Mouse (Mus musculus): Measurements from ENCODE around the gene Cc2d2b. TPM values are rescaled to one million over a fixed set of nuclear protein-coding genes. Genes with fewer than 3 reads are reported as not detected.

Gene Cc2d2b
- polyA plus RNA-seq (2017; shearing (Covaris generic)) = 1 to 10 TPM; 1.0 to 2.2 TPM

DNA sequence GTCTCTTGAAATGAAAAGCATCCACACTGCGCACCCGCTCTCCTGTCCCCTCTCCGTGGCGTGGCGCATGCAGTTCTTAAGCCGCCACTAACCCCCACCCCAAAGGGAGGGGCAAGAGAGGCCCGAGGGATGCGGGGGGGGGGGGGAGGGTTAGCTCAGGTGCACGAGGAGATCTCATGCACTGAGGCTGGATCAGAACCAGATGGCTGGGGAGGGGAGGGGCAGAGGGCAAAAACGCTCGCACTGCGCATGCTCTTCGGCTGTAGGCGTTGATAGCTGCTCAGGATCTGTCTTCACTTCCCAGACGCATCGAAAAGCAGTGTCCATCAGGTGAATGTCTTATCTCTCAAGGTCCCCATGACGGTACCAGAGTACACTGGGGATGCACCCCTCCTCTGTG is at the start of gene Cc2d2b:
Cc2d2b (plus strand) TSS at position 195 of the 400 bp plus-strand sequence.
- ATAC-seq = no peak

DNA sequence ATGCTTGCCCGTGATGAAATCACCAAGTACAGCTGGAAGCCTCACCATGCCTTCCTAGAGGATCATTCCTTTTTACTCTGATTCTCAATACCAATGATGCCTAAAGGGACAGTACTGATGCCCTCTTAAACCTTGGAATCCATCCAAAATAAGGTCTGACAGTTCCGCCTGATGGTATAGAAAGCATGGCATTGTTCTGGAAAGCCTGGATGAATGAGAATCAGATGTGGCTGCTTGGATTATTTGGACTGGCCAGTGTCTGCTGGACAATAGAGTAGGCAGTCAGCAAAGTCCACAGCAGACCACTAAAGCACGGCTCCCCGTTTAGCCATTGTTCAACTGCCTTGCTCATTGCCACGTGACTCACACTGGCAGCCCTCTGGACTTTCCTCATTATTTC is 48.7 kb upstream of the Cc2d2b start:
- no peak for ATAC-seq

DNA sequence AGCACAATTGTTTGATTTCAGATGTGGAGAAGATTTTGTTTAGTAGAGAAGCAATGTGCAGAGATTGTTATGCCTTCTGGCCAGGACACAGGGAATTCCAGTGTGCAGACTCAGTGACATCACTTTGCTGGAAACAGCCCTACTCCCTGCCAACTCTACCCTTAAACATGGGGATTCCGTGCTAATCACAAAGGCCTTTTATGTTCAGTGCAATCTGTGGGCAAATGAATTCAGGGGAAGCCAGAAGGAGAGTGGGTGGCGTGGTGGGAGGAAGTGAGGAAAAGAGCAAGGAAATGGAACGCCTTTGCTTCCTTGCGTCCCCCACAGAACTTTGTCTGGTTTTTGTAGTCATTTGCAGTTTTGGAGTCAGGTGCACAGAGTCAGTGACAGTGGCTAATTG is 46.1 kb upstream of the Cc2d2b start:
- ATAC-seq = no peak

DNA sequence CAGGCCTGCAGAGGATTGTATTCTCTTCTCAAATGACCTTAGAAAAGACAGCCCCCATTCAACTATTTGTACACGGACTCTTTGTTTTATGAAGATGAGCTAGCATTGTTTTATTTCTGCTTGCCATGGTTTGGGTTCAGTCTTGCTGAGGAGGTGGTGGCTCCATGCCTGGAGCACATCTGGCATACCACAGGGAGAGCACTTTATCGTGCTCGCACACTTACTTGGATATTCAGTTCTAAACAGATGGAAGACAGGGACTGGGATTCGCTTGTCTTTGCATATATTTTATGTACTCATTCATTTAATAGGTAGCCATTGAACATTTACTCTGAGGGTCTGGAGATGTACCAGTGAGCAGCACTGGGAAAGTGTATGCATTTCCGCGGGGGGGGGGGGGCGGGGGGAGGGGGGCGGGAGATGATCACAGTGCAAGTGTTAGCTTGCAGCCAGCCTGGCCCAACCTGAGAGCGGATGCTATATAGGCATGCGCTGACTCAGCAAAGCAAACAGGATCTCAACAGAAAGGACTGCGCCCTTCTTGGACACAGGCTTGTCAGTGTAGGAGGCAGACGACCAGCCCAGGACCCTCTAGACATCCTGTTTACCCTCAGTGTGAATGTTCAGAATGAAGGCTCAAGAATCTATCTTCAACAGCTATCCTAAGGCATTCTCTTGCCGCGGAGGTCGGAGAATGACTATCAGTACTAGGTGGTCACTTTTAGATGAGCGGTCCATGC is 35.5 kb upstream of the Cc2d2b start:
- ATAC-seq = no peak

DNA sequence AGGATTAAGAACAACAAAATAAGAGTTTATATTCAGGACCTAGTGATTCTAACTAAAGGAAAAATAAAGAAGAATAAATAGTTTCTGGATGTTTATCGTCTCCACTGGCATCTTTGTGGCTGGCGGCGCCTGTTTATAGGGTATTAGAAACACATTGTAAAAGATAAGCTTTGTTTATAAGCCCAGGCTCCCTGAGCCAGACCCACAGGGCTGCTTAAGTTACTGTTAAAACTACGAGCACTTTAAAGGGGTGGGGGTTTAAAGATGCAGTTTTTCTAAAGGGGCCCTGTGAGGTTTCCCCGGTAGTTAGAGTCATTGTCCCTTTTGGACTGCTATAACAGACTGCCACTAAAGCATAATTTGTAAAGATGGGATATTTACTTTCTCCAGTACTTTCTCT is 33.9 kb upstream of the Cc2d2b start:
- ATAC-seq = no peak

DNA sequence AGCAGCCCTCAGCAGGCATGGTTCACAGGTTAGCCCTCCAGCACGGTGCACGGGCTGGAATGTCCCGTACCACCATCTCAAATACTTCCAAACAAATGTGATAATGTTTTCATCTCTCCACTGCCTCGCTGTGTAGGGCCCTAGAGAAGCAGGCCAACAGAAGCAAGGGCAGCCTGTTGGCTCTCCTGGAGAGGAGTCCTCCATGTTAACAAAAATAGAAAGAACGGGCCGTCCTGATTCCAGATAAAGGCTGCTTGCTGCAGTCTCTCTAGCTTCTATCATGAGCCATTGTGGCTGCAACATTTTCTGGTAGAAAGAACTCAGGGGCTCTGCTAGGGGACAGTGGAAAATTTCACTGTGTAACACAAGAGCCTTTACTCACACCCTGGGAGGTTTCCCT is 31.6 kb upstream of the Cc2d2b start:
- ATAC-seq = no peak

DNA sequence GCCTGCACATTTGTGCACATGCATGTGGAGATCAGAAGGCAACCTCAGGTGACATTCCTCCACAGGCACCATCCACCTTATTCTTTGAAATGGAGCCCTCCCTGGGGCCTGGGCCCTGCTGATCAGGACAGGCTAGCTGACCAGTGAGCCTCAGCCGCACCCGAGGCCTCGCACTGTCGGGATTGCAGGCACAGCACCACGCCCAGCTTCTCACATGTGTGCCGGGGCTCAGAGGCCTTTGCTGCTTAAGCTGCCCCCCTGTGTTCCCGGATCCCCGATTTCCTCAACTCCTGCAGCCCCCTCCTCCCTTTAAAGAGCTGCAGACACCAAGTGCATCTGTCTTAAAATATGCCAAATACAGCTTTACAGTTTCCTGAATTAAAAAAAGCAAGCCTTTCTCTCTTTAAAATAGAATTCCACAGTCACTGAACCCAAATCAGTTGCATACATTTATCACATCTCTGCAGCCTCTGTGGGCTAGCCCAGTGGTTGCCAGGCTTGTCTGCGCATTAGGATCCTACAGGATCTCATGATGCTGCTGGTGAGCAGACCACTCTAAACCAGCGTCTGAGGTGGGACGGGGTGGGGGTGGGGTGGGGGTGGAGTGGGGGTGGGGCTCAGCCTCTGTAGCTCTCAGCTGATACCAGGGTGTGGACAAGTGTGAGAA is 29.0 kb upstream of the Cc2d2b start:
- no peak for ATAC-seq

DNA sequence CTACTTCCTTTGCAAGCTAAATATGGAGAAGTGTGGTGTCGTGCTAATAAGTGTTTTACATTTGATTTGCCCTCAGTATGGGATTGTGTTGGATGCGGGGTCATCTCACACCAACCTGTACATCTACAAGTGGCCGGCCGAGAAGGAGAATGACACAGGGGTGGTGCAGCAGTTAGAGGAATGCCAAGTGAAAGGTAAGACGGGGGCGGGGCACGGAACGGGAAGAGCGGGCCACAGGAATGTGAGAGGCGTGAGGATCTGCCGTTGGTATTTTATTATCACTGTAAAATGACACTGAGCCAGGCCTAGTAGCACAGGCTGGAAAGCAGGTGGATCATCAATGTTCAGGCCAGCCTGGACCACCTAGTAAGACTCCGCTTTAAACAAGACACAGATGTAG is 28.2 kb upstream of the Cc2d2b start:
- no peak for ATAC-seq

DNA sequence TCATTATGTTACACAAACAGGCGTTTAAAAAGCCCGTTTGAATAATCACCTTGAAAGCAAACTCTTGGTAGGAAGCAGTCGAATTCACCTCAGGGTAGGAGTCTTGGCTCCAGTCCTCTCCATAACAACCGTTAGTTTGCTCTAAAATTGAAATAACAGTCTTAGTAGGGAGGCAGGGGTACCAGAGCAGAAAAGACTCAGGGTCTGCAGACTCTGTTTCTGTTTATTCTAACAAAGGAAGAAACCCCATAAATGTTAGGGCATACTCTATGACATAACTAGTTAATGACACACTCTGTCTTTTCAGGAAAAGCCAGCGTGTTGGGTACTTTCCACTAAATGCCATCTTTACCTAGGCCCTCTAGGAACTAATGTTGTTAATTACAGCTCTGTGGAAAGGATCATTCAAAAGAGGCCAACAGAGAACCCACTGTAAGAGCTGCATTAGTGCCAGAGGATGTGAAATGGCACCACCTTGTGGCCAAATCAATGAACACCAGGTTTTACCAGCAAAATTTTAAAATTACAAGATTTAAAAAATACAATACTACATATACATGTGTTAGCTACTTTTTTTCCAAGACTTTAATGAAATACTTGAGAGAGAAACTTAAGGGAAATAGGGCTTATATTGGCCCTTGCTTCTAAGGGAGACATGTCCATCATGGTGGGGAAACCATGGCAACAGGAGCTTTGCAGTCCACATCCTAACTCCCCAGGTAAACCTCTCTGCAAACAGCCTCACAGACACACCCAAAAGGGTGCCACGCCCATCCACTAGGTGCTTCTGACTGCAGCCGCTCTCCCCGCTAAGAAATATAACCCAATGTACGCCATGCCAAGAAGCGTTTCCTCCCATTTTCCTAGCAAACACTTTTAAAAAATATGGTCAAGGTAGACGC is 26.2 kb upstream of the Cc2d2b start:
- peak; percentile 76 for ATAC-seq

DNA sequence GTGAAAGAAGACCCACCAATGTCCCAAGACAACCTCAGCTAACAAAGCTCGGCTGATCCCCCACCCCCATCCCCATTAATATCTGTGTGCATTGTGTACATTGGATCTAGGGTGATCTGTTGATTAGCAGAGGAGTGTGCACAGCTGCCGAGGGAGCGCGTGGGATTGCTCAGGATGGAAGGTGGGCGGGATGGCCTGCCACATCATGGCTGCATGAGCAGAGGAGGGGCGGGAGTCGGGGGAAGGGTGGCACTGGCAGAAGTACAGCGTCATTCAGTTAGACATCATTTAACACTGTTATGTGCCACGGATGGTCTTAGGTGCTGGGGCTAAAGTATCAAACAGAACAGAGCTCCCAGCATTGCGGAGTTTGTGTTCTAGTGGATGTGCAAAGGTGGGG is 25.0 kb upstream of the Cc2d2b start:
- no peak for ATAC-seq

DNA sequence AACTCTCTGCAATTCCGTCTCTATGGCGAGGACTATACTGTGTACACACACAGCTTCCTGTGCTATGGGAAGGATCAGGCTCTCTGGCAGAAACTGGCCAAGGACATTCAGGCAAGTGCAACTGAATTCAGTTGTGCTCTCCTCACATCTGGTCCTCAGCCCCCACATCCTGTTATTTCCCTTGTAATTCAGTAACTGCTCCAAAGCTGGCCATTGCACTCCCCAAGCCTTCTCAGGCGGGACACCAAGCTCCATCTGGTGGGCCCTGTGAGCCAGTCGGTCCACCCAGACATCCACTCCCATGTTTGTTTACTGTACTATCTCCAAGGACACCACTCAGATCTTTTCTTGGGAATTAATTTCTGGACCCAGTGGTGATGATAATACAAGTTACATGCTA is 22.4 kb upstream of the Cc2d2b start:
- no peak for ATAC-seq

DNA sequence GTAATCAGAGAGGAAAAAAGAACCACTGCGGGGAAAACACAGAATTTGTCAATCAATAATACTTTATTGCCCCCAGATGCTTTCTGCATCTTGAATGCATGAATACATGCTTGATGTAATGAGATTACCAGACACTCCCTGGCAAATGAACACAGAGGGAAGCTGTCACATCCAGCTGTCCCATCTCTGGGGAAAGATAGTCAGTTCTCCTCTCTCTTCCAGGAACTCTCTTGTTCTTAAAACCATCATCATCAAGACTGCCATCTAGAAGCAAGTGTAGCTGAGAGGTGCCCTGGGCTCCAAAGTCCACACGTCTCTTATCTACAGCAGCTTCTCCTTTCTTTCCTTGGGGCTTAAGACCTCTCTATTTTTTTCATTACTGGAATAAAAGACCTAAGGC is 21.9 kb upstream of the Cc2d2b start:
- ATAC-seq = no peak

DNA sequence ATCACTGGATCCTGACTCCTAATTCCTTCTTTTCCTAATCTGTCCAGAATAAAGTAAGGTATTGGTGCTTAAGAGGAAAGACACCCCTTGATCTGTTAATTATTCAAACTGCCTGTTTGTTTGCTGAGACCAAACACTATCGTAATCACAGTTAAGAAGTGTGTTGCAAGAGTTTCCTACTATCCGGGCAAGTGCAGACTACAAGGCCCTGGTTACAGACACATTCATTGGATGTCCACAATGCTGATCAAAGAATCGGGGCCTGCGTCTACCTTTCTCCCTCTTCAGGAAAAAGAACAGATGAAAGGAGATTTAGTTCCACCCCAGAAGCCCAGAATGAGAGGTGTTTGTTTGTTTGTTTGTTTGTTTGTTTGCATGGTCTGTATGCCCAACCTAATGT is 20.3 kb upstream of the Cc2d2b start:
- ATAC-seq = no peak

DNA sequence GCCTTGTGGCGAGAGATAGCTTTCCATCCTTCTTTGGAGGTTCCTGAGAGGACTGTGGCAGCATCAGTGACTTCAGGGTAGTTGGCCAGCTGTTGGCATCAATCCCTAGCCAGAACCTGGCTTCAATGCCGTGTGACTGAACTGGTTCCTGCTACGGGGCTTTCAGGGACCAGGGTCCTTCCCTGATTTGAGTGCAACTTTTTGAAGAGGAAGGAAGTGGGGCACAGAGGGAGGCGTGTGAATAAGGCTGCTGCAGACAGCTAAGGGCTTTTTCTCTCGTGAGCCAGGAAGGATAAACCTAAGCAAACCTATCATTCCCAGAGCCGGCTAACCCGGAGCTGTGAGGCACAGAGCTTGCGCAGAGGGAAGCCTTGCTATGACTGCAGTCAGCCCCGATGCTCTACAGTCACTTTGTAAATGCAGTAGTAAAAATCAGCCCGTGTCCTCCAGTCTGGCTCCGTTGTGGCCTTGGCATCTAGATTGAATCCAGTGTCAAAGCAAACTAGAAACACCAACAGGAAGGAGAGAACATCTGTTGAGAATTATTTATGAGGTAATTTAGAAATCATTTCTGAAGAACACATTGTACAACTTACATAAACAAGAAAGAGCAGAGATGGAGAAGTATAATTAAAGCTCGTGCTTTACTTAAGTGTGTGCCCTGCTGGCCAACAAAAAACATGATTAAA is 19.7 kb upstream of the Cc2d2b start:
- no peak for ATAC-seq

DNA sequence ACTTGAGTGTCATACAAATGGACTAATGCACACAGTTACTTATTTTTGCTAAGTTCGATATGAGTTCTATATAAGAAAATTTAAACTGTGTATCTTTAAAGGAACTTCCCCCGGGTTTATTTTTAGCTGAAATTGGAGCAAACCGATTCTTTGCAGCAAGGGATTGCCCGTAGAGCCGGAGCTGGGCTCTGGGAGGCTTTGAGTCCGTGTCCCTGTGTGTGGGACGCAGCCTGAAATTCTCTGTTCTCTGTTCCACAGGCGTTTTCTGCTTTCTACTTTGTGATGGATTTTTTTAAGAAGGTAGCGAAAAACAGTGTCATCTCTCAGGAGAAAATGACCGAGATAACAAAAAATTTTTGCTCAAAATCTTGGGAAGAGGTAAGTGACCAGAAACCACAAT is 15.1 kb upstream of the Cc2d2b start:
- no peak for ATAC-seq

DNA sequence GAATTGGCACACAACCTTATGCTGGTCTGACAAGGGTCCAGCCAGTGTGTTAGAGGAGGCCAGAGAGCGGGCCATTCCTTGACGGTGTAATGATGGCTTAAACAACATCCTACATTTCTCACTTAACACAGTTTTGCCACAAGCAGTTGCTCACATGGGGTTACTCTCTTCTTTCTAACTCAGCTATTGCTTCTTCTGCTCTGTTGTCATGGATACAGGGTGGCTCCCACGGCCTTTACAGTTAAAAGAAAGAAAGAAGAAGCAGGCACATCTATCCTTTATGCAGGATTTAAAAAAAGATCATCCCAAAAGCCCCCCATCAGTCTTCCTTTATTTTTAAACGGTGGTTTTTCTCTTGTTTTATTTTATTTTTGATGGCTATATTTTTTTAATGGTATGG is 14.7 kb upstream of the Cc2d2b start:
- ATAC-seq = no peak

DNA sequence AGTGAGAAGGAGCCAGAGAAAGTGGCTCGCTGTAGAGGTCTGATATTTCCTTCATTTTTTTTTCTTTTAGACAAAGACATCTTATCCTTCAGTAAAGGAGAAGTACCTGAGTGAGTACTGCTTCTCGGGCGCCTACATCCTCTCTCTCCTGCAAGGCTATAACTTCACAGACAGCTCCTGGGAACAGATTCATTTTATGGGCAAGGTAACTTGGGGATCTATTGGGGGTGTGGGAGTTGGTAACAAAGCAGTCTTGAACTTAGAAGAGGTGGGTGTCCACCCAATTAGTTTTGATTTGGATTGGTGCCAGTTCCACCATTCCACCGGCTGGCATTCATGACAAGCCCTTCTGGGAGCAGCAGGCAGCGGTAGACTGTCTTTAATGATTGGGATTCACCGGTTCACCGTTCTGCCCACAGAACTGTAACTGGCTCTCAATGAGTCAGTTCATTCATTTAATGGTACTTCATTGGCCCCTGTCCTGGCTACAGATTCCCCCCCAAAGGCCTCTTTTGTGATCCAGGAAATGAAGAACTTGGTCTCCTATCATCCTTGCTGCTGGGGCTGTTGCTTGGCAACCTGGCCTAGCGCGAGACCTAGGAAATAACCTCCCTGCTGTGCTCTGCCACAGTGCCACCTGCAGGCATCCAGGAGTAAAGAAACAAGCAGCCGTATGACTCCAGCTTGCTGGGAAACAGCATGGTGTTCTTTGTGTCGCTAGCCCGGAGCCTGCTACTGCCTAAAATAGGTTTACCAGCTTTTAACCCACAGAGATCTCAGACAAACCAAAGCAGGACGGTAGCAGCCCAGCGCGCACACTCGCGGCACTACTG is 11.7 kb upstream of the Cc2d2b start:
- peak; percentile 81 for ATAC-seq

DNA sequence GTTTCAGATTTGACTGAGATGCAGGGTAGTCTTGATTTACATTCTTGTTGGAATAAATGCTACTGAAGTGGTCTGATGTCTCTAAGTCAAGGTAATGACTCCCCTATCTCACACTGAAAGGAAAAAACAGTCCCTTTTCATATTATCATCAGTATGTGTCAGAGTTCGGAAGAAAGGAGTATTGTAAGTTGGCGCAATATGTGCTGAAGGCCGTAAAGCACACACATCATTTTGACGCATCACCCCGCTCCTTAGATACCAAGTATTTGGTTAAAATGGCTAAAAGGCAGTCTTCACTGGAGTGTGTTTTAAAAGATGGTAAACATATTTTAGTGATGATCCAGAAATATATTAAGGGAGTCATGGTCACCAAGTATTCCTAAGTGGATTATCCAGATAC is 10.9 kb upstream of the Cc2d2b start:
- no peak for ATAC-seq

DNA sequence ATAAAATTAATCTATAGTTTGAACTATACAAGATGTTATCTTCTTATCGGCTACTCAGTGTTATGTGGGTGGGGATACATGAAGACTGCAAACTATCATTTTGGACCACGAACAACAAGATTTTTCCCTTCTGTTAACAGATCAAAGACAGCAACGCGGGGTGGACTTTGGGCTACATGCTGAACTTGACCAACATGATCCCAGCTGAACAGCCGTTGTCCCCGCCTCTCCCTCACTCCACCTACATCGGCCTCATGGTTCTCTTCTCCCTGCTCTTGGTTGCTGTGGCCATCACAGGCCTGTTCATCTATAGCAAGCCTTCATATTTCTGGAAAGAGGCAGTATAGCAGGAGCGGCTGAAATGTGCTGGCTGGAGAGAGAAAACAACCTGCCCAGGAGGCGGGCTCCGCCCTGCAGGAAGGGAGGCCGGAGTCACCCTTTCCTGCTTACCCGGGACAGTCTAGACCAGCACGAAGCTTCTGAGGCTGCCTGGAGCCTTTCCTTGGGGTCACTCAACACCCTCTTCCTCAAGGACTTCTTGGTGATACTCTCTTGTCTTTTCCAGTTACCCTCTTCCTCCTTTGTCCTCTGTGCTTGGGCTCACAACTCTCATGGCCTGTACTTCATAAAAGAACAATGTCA is 9.7 kb upstream of the Cc2d2b start:
- ATAC-seq = no peak

DNA sequence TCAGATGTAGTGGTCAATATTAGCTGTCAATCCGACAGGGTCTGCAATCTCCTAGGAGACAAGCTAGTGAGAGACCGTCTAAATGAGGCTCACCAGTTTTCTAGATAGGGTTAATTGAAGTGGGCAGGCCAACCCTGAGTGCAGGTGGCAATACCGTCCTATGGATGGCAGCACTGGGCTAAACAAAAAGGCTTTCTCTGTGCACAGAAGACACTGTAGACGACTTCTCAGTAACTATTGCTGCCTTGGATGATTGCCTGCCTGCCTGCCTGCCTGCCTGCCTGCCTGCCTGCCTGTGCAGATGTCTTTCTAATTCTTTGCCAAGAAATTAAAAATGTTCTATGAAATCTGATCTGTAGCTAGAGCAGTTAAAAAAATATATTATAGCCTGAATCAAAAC is 1.9 kb upstream of the Cc2d2b start:
- ATAC-seq = no peak

DNA sequence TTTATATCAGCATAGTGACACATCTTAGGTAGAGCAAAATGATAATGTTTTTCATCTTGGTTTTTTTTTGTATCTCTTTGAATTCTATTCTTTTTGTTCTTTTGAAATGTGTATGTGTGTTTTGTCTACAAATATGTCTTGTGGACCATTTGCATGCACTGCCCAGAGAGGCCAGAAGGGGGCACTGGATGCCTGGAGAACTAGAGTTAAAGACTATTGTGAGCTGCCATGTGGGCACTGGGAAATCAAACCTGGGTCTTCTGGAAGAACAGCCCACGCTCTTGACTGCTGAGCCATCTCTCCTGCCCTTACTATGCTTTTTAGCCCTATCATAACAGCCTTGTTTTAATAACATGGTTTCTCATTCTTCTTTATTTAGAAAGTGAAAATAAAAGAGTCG is 5.8 kb downstream of the Cc2d2b start:
- ATAC-seq = peak; percentile 59

DNA sequence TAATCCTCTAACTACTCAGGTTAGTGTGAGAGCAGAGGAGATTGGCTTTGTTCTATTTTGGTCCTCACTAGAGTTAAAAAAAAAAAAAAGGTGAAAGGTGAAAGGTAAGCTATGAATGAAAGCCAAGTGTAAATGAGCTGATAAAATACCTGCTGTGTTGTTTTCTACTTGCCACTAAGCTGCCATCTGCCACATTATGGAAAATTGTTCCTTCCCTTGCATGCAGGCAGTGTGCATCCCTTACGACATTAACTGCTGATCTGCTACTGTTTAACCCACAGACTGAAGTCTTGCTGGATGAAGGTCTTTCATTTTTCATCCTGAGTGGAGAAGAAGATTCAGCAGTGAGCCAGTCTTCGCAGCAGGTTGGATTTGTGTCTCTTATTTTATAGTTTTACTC is 11.5 kb downstream of the Cc2d2b start:
- ATAC-seq = no peak

Measured in activated CD4-positive, CD25-positive, alpha-beta regulatory T cell, adult 4 months (primary cell).